Mouse (Mus musculus) hindbrain, embryonic 11.5 days (tissue): Measurements from ENCODE around the gene Abcg1. TPM values are rescaled to one million over a fixed set of nuclear protein-coding genes. Genes with fewer than 3 reads are reported as not detected.

Experiments
- ATAC-seq: fragments of 200-750 bp; cut with Nextera tagmentation; 2 replicates; pipeline ENCODE4 v1.8.0; 2017; ENCODE audit warnings: mild to moderate bottlenecking, moderate TSS enrichment, moderate library complexity; ENCODE audit not compliant: low FRiP score
- DNase-seq: peaks from one replicate; pipeline ENCODE4 v3.0.0-alpha.2; 2015; ENCODE audit warnings: low spot score
- H3K27ac ChIP-seq: fragments of 300-500 bp; sonication (generic); 2 replicates; pipeline ENCODE4 v1.5.1; 2014; ENCODE audit warnings: mild to moderate bottlenecking, low read depth, low read length
- H3K27me3 ChIP-seq: fragments of 300-500 bp; sonication (generic); 2 replicates; pipeline ENCODE4 v1.6.1; 2014; ENCODE audit warnings: mild to moderate bottlenecking, low read length, moderate library complexity, mixed read lengths; ENCODE audit not compliant: control insufficient read depth, insufficient read depth
- H3K36me3 ChIP-seq: fragments of 300-500 bp; sonication (generic); 2 replicates; pipeline ENCODE4 v1.6.1; 2014; ENCODE audit warnings: mild to moderate bottlenecking, low read length, moderate library complexity, mixed read lengths; ENCODE audit not compliant: control insufficient read depth, insufficient read depth
- H3K4me1 ChIP-seq: fragments of 300-500 bp; sonication (generic); replicated peaks from 2 replicates; pipeline ENCODE4 v1.6.1; 2014; ENCODE audit warnings: low read length, mixed read lengths; ENCODE audit not compliant: control insufficient read depth, insufficient read depth
- H3K4me2 ChIP-seq: fragments of 300-500 bp; sonication (generic); replicated peaks from 2 replicates; pipeline ENCODE4 v1.6.1; 2014; ENCODE audit warnings: mild to moderate bottlenecking, low read depth, low read length
- H3K4me3 ChIP-seq: fragments of 300-500 bp; sonication (generic); 2 replicates; pipeline ENCODE4 v1.5.1; 2014; ENCODE audit warnings: low read depth, low read length
- H3K9ac ChIP-seq: fragments of 300-500 bp; sonication (generic); 2 replicates; pipeline ENCODE4 v1.6.1; 2014; ENCODE audit warnings: low read depth, low read length
- H3K9me3 ChIP-seq: fragments of 300-500 bp; sonication (generic); 2 replicates; pipeline ENCODE4 v1.6.1; 2016; ENCODE audit warnings: low read length; ENCODE audit not compliant: control insufficient read depth
- WGBS: fragments of 180-500 bp; shearing (Covaris S2); extraction: QIAGEN DNeasy Blood & Tissue Kit; methylation state at CpG from one replicate; pipeline ENCODE4 v1.1.7; 2014; 5-methylcytosine and 5-hydroxymethylcytosine counted together
- polyA plus RNA-seq: library from polyadenylated mRNA; unstranded; fragments of >200 nt; fragmentation: Nextera tagmentation; extraction: Ambion mirVana; gene quantifications from 2 replicates; pipeline ENCODE4 v1.2.1, GENCODE M21; 2014

Gene Abcg1
- polyA plus RNA-seq, 1 experiment from 2014 or later: 10.5 TPM

- 67% methylated on average over 18 of the region's 18 CpGs for WGBS
- Histone ChIP-seq H3K4me1 (peaks cover 18% of the 10 kb centered on the region), H3K4me2 (no peak overlapping the region), H3K9me3 (no peaks in the 10 kb centered on the region), H3K4me3 (no peak overlapping the region), H3K27ac (no peak overlapping the region), H3K9ac (no peak overlapping the region), H3K27me3 (no peaks in the 10 kb centered on the region), H3K36me3 (no peaks in the 10 kb centered on the region)
- no peak for DNase-seq
- ATAC-seq: no peak
Measured at GRCm38 (mm10) chr17:31071421-31072301, 14.2 kb downstream of the Abcg1 start.

- 0 out of 2 replicates have a peak overlapping the region, but pooled peaks have one; percentile 12 for H3K4me3 ChIP-seq
- H3K27ac ChIP-seq: peak overlapping the region; percentile 63
- no peak overlapping the region for H3K9ac ChIP-seq
- peaks cover 18% of the 10 kb centered on the region for H3K4me1 ChIP-seq
- H3K4me2 ChIP-seq: peak overlapping the region; percentile 27
- DNase-seq (no peak), ATAC-seq (peak; percentile 48)
- no peaks in the 10 kb centered on the region for H3K36me3 ChIP-seq
- 62% methylated on average over 4 of the region's 4 CpGs for WGBS
- no peaks in the 10 kb centered on the region for H3K27me3 ChIP-seq
- no peaks in the 10 kb centered on the region for H3K9me3 ChIP-seq
Measured at GRCm38 (mm10) chr17:31072872-31073271, 15.4 kb downstream of the Abcg1 start.

- Histone ChIP-seq H3K4me2 (peak overlapping the region; percentile 27), H3K27me3 (no peaks in the 10 kb centered on the region), H3K36me3 (no peaks in the 10 kb centered on the region), H3K27ac (peak overlapping the region; percentile 63), H3K9ac (no peak overlapping the region), H3K9me3 (no peaks in the 10 kb centered on the region), H3K4me3 (0 out of 2 replicates have a peak overlapping the region, but pooled peaks have one; percentile 12), H3K4me1 (peaks cover 18% of the 10 kb centered on the region)
- ATAC-seq (peak; percentile 76), DNase-seq (peak; percentile 87)
- 3% methylated on average over 31 of the region's 31 CpGs for WGBS
Measured at GRCm38 (mm10) chr17:31073273-31074052, 16.0 kb downstream of the Abcg1 start.

- Histone ChIP-seq H3K27me3 (no peaks in the 10 kb centered on the region), H3K4me2 (no peak overlapping the region), H3K9me3 (no peaks in the 10 kb centered on the region), H3K27ac (no peak overlapping the region), H3K4me3 (no peak overlapping the region), H3K9ac (no peak overlapping the region), H3K36me3 (no peaks in the 10 kb centered on the region), H3K4me1 (peaks cover 18% of the 10 kb centered on the region)
- ATAC-seq (no peak), DNase-seq (no peak)
- 22% methylated on average over 7 of the region's 7 CpGs for WGBS
Measured at GRCm38 (mm10) chr17:31074053-31074590, 16.6 kb downstream of the Abcg1 start.

GRCm38 (mm10) chr17:31074666-31075065, 17.2 kb downstream of the Abcg1 start:
- no peak for DNase-seq
- no peak overlapping the region for H3K4me3 ChIP-seq
- WGBS: 39% methylated on average over 3 of the region's 3 CpGs
- no peak overlapping the region for H3K4me2 ChIP-seq
- H3K36me3 ChIP-seq: no peaks in the 10 kb centered on the region
- H3K4me1 ChIP-seq: peaks cover 18% of the 10 kb centered on the region
- H3K9ac ChIP-seq: no peak overlapping the region
- no peak overlapping the region for H3K27ac ChIP-seq
- H3K27me3 ChIP-seq: no peaks in the 10 kb centered on the region
- no peaks in the 10 kb centered on the region for H3K9me3 ChIP-seq
- no peak for ATAC-seq

- H3K4me3 ChIP-seq: no peak overlapping the region
- no peak overlapping the region for H3K27ac ChIP-seq
- no peak overlapping the region for H3K9ac ChIP-seq
- DNase-seq: no peak
- 89% methylated on average over 5 of the region's 5 CpGs for WGBS
- H3K36me3 ChIP-seq: no peaks in the 10 kb centered on the region
- no peak for ATAC-seq
- H3K4me1 ChIP-seq: peaks cover 20% of the 10 kb centered on the region
- H3K9me3 ChIP-seq: no peaks in the 10 kb centered on the region
- no peak overlapping the region for H3K4me2 ChIP-seq
- H3K27me3 ChIP-seq: no peaks in the 10 kb centered on the region
Measured at GRCm38 (mm10) chr17:31075471-31075870, 18.0 kb downstream of the Abcg1 start.

GRCm38 (mm10) chr17:31077561-31077960, 20.1 kb downstream of the Abcg1 start:
- Histone ChIP-seq H3K27ac (no peak overlapping the region), H3K4me2 (no peak overlapping the region), H3K4me3 (no peak overlapping the region), H3K27me3 (no peaks in the 10 kb centered on the region), H3K9me3 (no peaks in the 10 kb centered on the region), H3K36me3 (no peaks in the 10 kb centered on the region), H3K9ac (no peak overlapping the region), H3K4me1 (peaks cover 19% of the 10 kb centered on the region)
- 80% methylated on average over 5 of the region's 5 CpGs for WGBS
- no peak for ATAC-seq
- DNase-seq: no peak

GRCm38 (mm10) chr17:31078581-31078980, 21.1 kb downstream of the Abcg1 start:
- Histone ChIP-seq H3K4me2 (no peak overlapping the region), H3K36me3 (no peaks in the 10 kb centered on the region), H3K9me3 (no peaks in the 10 kb centered on the region), H3K4me1 (peaks cover 12% of the 10 kb centered on the region), H3K4me3 (no peak overlapping the region), H3K27ac (no peak overlapping the region), H3K9ac (no peak overlapping the region), H3K27me3 (no peaks in the 10 kb centered on the region)
- whole genome bisulfite sequencing: 67% methylated on average over 11 of the region's 11 CpGs
- ATAC-seq: no peak
- no peak for DNase-seq
